Mouse (Mus musculus): Measurements from ENCODE around the gene Zfp663. TPM values are rescaled to one million over a fixed set of nuclear protein-coding genes. Genes with fewer than 3 reads are reported as not detected.
A peak's percentile ranks its signal among the peaks of the same experiment; 100 is the strongest.

Zfp663 gene
- polyA plus RNA-seq, 1 experiment = not detected

DNA sequence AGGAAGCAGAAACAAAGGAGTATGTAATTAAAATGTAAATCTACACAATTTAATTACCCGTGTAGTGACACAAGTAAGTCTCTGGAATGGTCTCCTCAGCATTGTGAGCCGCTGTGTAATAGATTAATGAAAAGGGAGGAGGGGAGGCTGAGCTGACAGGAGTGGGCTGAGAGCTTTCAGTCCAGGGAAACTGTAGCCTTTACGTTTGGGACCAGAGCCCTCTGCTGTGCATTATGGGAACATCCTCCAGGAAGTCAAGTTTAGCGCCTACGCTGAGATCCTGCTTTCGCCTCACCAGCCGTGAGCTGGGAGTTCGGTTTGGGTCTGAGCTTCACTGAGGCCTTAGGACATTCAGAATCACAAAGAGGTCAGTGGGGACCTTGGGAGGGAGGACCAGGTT lies 19.1 kb downstream of the Zfp663 start:
- no peak overlapping the region for H3K4me3 ChIP-seq (ENCODE audit: insufficient read depth, low read length)

DNA sequence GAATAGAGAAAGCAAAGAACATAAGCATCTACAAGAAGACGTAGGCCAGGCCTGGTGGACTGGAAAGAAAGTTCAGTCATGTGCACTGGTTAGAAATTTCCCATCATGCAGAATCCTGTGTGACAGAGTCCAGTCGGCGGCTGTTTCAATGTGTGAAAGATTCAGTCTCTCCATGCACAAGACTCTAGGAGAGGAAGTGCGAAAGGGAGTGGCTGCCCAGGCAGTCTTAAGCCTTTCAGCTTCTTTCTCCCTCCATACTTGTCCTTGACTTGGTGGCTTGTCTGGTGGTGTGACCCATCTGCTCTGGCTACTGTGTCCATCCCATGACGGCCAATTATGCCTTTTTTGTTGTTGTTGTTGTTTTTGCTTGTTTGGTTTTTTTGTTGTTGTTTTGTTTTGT lies 22.3 kb downstream of the Zfp663 start:
- H3K27ac ChIP-seq (ENCODE audit: insufficient read depth, low read length) = no peak overlapping the region
- no peak for TF ChIP-seq CTCF (IDR thresholded peaks at IDR 0.05; ENCODE audit: borderline replicate concordance, insufficient read depth, low read length)
- TF ChIP-seq POLR2A (IDR thresholded peaks at IDR 0.05; ENCODE audit: low read depth, low read length) = no peak
- no peaks in the 10 kb centered on the region for H3K4me1 ChIP-seq (ENCODE audit: control insufficient read depth, insufficient read depth, low read length)
- H3K4me3 ChIP-seq (ENCODE audit: insufficient read depth, low read length) = no peak overlapping the region

More for the DNA sequence above, 19.1 kb downstream of the Zfp663 start:
- no peak for TF ChIP-seq POLR2A (IDR thresholded peaks at IDR 0.05; ENCODE audit: low read depth, low read length)
- TF ChIP-seq CTCF (IDR thresholded peaks at IDR 0.05; ENCODE audit: borderline replicate concordance, insufficient read depth, low read length) = no peak
- H3K4me1 ChIP-seq (ENCODE audit: control insufficient read depth, insufficient read depth, low read length) = no peaks in the 10 kb centered on the region
- no peak overlapping the region for H3K27ac ChIP-seq (ENCODE audit: insufficient read depth, low read length)

DNA sequence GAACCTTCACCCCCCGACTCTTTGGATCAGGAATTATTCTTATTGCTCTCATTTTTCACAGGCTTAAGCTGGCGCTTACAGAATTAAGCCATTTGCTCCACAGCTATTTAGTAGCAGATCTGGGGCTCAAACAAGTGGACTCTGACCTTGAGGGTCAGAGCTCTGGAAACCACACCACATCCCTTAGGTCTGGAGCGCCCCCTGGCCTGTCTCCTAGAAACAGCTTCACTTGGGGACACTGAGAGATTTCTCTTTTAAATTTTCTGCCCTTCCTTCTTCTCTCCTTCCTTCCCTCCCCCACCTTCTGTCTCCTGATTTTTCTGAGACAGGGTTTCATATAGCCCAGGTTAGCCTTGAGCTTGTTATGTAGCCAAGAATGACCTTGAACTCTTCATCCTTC lies 31.3 kb downstream of the Zfp663 start:
- TF ChIP-seq CTCF (IDR thresholded peaks at IDR 0.05; ENCODE audit: borderline replicate concordance, insufficient read depth, low read length) (peak; percentile 37; the same call in 1 of the 2 replicates), POLR2A (IDR thresholded peaks at IDR 0.05; ENCODE audit: low read depth, low read length) (no peak)
- Histone ChIP-seq H3K4me3 (ENCODE audit: insufficient read depth, low read length) (no peak overlapping the region), H3K27ac (ENCODE audit: insufficient read depth, low read length) (no peak overlapping the region), H3K4me1 (ENCODE audit: control insufficient read depth, insufficient read depth, low read length) (no peaks in the 10 kb centered on the region)

DNA sequence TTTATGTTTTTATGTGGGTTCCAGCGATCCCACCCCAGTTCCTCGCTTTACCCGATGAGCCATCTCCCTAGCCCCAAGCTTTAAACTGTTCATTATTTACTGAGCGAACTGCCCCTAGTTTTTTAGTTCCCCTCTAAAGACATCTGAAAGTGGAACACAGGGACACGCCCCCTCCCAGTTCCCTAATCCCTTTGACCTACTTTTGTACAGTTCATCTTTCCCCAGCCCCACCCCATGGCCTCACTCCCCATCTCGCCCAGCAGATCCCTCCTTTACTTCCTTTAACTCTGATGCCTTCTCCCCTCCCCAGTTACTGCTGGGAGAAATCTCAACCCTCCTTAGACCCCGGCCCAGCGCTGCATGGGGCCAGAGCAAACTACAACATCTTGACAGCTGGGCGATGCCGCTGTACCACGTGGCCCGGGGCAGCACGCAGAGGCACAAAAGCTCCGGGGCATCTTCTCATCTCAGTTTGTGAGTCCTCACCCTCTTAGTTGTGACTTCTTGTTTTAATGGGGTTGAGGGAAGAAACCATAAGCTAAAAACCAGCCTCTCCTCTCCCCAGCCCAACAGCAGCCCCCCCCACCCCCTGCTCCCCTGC lies 35.8 kb downstream of the Zfp663 start:
- Histone ChIP-seq H3K4me3 (ENCODE audit: insufficient read depth, low read length) (no peak overlapping the region), H3K4me1 (ENCODE audit: control insufficient read depth, insufficient read depth, low read length) (no peaks in the 10 kb centered on the region), H3K27ac (ENCODE audit: insufficient read depth, low read length) (no peak overlapping the region)
- TF ChIP-seq CTCF (IDR thresholded peaks at IDR 0.05; ENCODE audit: borderline replicate concordance, insufficient read depth, low read length) = no peak
- TF ChIP-seq POLR2A (IDR thresholded peaks at IDR 0.05; ENCODE audit: low read depth, low read length) = no peak

DNA sequence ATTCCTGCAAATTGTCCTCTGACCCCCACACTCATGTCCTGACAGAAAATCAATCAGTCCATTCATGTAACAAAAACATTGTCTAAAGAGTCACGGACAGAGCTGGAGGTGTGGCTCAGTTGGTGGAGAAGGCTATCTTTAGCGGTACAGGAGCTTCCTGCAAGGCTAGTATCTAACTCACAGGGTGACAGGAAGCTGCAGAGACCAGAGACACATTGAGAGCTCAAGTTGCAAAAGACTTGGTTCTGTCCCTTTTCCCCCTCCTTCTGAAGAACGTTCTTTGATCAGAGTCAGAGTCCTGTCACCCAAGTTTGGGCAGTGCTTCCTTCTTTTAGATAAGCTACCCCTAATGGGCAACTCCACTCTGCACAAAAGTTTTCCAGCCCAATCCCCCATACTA lies 38.8 kb downstream of the Zfp663 start:
- no peaks in the 10 kb centered on the region for H3K4me1 ChIP-seq (ENCODE audit: control insufficient read depth, insufficient read depth, low read length)
- no peak for TF ChIP-seq POLR2A (IDR thresholded peaks at IDR 0.05; ENCODE audit: low read depth, low read length)
- TF ChIP-seq CTCF (IDR thresholded peaks at IDR 0.05; ENCODE audit: borderline replicate concordance, insufficient read depth, low read length) = no peak
- H3K4me3 ChIP-seq (ENCODE audit: insufficient read depth, low read length) = no peak overlapping the region
- no peak overlapping the region for H3K27ac ChIP-seq (ENCODE audit: insufficient read depth, low read length)

DNA sequence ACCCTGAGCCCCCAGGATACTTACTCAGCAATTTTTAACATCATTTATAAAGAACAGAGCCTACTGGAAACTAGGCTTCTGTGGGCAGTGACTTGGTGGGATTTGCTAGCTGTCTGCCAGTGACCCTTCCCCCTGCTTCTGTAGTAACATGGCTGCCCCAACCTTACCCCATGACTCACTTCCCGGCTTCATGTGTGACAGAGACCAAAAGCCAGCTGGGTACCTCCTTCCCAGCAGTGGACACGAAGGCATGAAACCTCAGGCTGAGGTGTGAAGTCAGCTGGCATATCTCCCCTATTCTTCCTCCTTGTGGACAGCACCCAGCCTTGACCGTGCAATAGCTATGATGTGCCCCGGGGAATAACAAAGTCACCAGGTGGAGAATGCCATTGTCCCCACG lies 39.8 kb downstream of the Zfp663 start:
- TF ChIP-seq CTCF (IDR thresholded peaks at IDR 0.05; ENCODE audit: borderline replicate concordance, insufficient read depth, low read length) (no peak), POLR2A (IDR thresholded peaks at IDR 0.05; ENCODE audit: low read depth, low read length) (no peak)
- no peak overlapping the region for H3K4me3 ChIP-seq (ENCODE audit: insufficient read depth, low read length)
- no peak overlapping the region for H3K27ac ChIP-seq (ENCODE audit: insufficient read depth, low read length)
- peaks cover 2% of the 10 kb centered on the region for H3K4me1 ChIP-seq (ENCODE audit: control insufficient read depth, insufficient read depth, low read length)

DNA sequence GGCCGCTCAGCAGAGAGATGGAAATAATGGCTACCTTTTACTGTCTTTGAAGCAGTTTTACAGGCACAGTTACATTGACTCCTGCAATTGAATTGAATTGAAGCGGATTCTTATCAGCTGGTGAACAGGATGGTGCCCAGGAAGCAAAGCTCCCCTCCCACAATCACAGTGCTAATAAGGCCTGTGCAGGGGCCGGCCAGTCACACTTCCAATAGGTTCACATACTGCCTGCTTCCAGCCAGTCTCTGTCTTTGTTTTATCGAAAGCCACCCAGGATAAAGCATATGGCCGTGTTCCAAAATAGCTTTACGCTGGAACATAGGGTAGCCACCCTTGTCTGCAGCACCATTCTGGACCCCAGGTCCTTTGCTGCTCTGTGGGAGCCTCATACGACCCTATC lies 41.1 kb downstream of the Zfp663 start:
- no peak for TF ChIP-seq CTCF (IDR thresholded peaks at IDR 0.05; ENCODE audit: borderline replicate concordance, insufficient read depth, low read length)
- TF ChIP-seq POLR2A (IDR thresholded peaks at IDR 0.05; ENCODE audit: low read depth, low read length) = no peak
- Histone ChIP-seq H3K4me3 (ENCODE audit: insufficient read depth, low read length) (no peak overlapping the region), H3K27ac (ENCODE audit: insufficient read depth, low read length) (no peak overlapping the region), H3K4me1 (ENCODE audit: control insufficient read depth, insufficient read depth, low read length) (peaks cover 2% of the 10 kb centered on the region)

DNA sequence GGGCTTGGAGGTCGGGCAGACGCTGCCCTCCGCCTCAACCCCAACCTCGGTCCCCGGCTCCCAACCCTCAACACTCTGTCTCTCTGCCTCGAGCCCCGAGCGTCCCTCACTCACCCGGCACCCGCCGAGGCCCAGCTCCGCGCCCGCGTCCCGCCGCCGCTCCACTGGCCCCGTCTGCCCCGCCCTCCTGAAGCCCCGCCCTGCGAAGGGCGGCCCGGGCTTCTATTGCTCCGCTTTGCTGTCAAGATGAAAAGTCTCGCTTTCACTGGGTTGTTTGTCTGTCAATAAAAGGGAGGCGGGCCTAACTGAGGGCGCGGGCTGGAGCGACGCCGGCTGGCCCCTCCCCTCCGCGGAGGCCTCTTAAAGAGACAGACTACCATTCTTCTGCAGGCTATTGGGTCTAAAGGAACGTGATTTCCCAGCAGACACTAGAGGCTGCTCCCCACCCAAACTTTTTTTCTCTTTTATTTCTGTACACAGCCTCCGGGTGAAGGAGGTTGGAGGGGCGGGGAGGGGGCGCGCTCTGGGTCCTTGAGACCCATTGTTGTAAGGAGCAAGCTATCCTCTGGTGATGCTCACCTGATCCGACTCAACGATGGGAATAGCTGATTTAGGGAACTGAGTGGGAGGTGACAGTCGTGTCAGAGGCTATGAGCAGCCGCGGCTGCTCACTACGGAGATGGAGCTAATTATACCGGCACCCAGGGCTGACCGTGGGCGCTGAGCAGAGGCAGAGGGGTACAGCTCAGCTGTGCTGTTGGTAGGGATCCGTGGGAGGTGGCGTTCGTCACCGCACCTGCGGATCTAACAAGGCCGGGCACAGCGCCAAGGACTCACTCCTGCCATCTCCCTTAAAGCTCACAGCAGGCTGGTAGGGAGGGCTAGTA lies 42.0 kb downstream of the Zfp663 start, which contains the start of gene Elmo2:
Elmo2 (minus strand) TSS at position 176 of the 887 bp plus-strand sequence.
- peak; percentile 78 for TF ChIP-seq POLR2A (IDR thresholded peaks at IDR 0.05; ENCODE audit: low read depth, low read length)
- TF ChIP-seq CTCF (IDR thresholded peaks at IDR 0.05; ENCODE audit: borderline replicate concordance, insufficient read depth, low read length) = no peak
- H3K4me1 ChIP-seq (ENCODE audit: control insufficient read depth, insufficient read depth, low read length) = peaks cover 6% of the 10 kb centered on the region
- peak within 1 kb of the TSS; percentile 67 for H3K27ac ChIP-seq (ENCODE audit: insufficient read depth, low read length)
- peak within 1 kb of the TSS; percentile 84 for H3K4me3 ChIP-seq (ENCODE audit: insufficient read depth, low read length)

DNA sequence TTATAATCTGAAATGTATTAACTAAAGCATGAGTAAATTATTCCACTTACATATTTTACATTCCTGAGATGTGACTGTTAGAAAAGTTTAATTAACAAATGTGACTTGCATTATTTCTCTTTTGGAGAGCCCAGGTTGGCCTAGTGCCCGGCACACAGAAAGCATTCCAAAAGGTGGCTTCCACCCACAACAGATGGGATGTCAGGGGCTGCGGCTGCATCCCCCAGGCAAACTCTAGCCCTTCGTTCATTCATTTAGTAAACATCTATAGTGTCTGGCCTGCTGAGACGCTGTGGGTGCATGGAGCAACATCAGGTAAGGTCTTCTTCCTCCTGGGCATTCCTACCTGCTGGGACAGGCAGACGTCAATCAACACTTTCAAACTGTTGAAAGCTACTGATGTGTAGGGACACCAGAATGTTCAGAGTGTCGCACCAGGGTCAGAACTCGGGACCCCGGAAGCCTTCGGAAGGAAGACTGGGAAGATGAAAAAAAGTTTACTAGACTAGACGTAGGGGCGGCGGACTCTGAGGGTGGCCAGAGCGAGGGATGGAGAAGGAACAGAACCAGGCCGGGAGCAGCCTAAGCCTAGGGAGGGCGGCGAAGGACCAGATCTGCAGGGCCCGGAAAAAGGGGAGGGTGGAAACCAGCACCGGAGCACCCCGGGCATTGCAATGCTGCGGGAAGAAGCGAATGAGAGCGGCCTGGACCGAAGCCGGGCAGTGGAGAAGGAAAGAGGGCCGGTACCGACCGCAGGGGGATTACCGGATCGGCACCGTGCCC lies 42.8 kb downstream of the Zfp663 start:
- peak overlapping the region; percentile 84 for H3K4me3 ChIP-seq (ENCODE audit: insufficient read depth, low read length)
- TF ChIP-seq CTCF (IDR thresholded peaks at IDR 0.05; ENCODE audit: borderline replicate concordance, insufficient read depth, low read length) (no peak), POLR2A (IDR thresholded peaks at IDR 0.05; ENCODE audit: low read depth, low read length) (no peak)
- H3K27ac ChIP-seq (ENCODE audit: insufficient read depth, low read length) = peak overlapping the region; percentile 2
- peaks cover 7% of the 10 kb centered on the region for H3K4me1 ChIP-seq (ENCODE audit: control insufficient read depth, insufficient read depth, low read length)

All from embryonic fibroblast, embryonic 13.5 days (primary cell).